Comparison of ENCODE assay signal across 8 mouse cellular contexts in genomic region chr7:19226817-19227797, GRCm38 (mm10). TPM values are rescaled to one million over a fixed set of nuclear protein-coding genes. Genes with fewer than 3 reads are reported as not detected.
DNase-seq lines count a peak whose midpoint lies in the region; ATAC-seq and TF ChIP-seq lines count a peak whose summit lies in the region.

No protein-coding gene starts in this region.

- intact Hi-C loops in gastrocnemius, postnatal 14 days (cut with DNase I; ENCODE audit: low total_unique reads), result no loop called here

- H3K4me1 ChIP-seq in CH12.LX (ENCODE audit: control insufficient read depth in 1 of 2, insufficient read depth in 2 of 2), result peaks cover 0 to 32% of the 10 kb centered on the region in 2 experiments; a peak in 2 of 4 replicates
- peaks cover 24% of the 10 kb centered on the region for H3K4me1 ChIP-seq in intestine, embryonic 16.5 days (ENCODE audit: control insufficient read depth, insufficient read depth, low read length)
- H3K4me1 ChIP-seq in limb, embryonic 15.5 days, result peaks cover 15% of the 10 kb centered on the region

- peaks cover 9 to 57% of the 10 kb centered on the region in 2 experiments for H3K36me3 ChIP-seq in CH12.LX (replicated peaks in 1 of 2; ENCODE audit: control insufficient read depth in 1 of 2, insufficient read depth in 1 of 2, low read length in 1 of 2)
- no peaks in the 10 kb centered on the region for H3K36me3 ChIP-seq in intestine, embryonic 16.5 days (ENCODE audit: control insufficient read depth, insufficient read depth, low read length)
- H3K36me3 ChIP-seq in limb, embryonic 15.5 days, result peaks cover 23% of the 10 kb centered on the region

- ATAC-seq in intestine, embryonic 16.5 days, result peak; percentile 22
- ATAC-seq in limb, embryonic 15.5 days (ENCODE audit: insufficient number of reproducible peaks, low FRiP score, low TSS enrichment, low read depth), result no peak
- ATAC-seq in monocyte, adult 5-6 weeks (replicated peaks; ENCODE audit: insufficient number of reproducible peaks, low FRiP score, low TSS enrichment, poor library complexity, severe bottlenecking), result peak; percentile 6
- no peak for ATAC-seq in activated CD4-positive, CD25-positive, alpha-beta regulatory T cell, adult 4 months

- no peaks in the 10 kb centered on the region for H3K9me3 ChIP-seq in CH12.LX (replicated peaks; ENCODE audit: low read length)
- H3K9me3 ChIP-seq in intestine, embryonic 16.5 days (ENCODE audit: control insufficient read depth, low read length), result no peaks in the 10 kb centered on the region
- no peaks in the 10 kb centered on the region for H3K9me3 ChIP-seq in limb, embryonic 15.5 days

- H3K27ac ChIP-seq in CH12.LX (ENCODE audit: insufficient read depth, low read depth), result peak overlapping the region; percentile 91
- H3K27ac ChIP-seq in intestine, embryonic 16.5 days (ENCODE audit: low read length), result peak overlapping the region; percentile 90
- H3K27ac ChIP-seq in limb, embryonic 15.5 days, result peak overlapping the region; percentile 93

- dilution Hi-C loops in CH12.LX (cut with MboI; ENCODE audit: extremely low pct_ligation_motif_present, extremely low pct_unique_long_range_greater_than_20kb, low sequenced_read_pairs), result no loop called here

- no peak; the same call in 1 of the 2 replicates for TF ChIP-seq EP300 in CH12.LX (IDR thresholded peaks at IDR 0.05; ENCODE audit: low read length)

- H3K4me3 ChIP-seq in CH12.LX (replicated peaks in 1 of 3; ENCODE audit: low read depth in 2 of 3, low read length in 2 of 3, poor library complexity in 1 of 3), result peak overlapping the region; percentile 75 to 99 (median 92)
- H3K4me3 ChIP-seq in intestine, embryonic 16.5 days (ENCODE audit: low read length), result peak overlapping the region; percentile 71
- peak overlapping the region; percentile 70 for H3K4me3 ChIP-seq in limb, embryonic 15.5 days

- H3K4me2 ChIP-seq in CH12.LX (ENCODE audit: insufficient read depth, low read depth, poor library complexity, severe bottlenecking), result peak overlapping the region; percentile 70
- H3K4me2 ChIP-seq in intestine, embryonic 16.5 days (ENCODE audit: low read depth, low read length), result peak overlapping the region; percentile 64
- H3K4me2 ChIP-seq in limb, embryonic 15.5 days, result peak overlapping the region; percentile 64

- peaks cover 14% of the 10 kb centered on the region for H3K79me2 ChIP-seq in CH12.LX (replicated peaks; ENCODE audit: control insufficient read depth, extremely low read depth, insufficient read depth, poor library complexity, severe bottlenecking)

- no peak for TF ChIP-seq POLR2A in CH12.LX (IDR thresholded peaks at IDR 0.05; ENCODE audit: low read depth, low read length)

- DNase-seq in 3134 (ENCODE audit: extremely low read depth, insufficient read length, low spot score) (peak; percentile 32), CH12.LX (ENCODE audit: extremely low read depth) (peak; percentile 73)
- peak; percentile 32 to 59 for DNase-seq in cerebellum, postnatal 14 days
- DNase-seq in gastrocnemius, postnatal 14 days, result peak; percentile 32

- no peaks in the 10 kb centered on the region for H3K27me3 ChIP-seq in CH12.LX (replicated peaks)
- no peaks in the 10 kb centered on the region for H3K27me3 ChIP-seq in intestine, embryonic 16.5 days (replicated peaks; ENCODE audit: control insufficient read depth, insufficient read depth, low read length)
- H3K27me3 ChIP-seq in limb, embryonic 15.5 days, result no peaks in the 10 kb centered on the region

- no peak for TF ChIP-seq RAD21 in CH12.LX (IDR thresholded peaks at IDR 0.05; ENCODE audit: low read depth, low read length)

- TF ChIP-seq CTCF in CH12.LX (conservative IDR thresholded peaks at IDR 0.05 in 1 of 2, IDR thresholded peaks at IDR 0.05 in 1 of 2; ENCODE audit: low read depth in 2 of 2, low read length in 2 of 2), result no peak

- WGBS in intestine, embryonic 16.5 days, result 13% methylated on average over 20 of the region's 20 CpGs
- 18% methylated on average over 20 of the region's 20 CpGs for WGBS in limb, embryonic 15.5 days

- peak overlapping the region; percentile 80 for H3K9ac ChIP-seq in CH12.LX (ENCODE audit: insufficient read depth, low read depth)
- peak overlapping the region; percentile 72 for H3K9ac ChIP-seq in intestine, embryonic 16.5 days (ENCODE audit: low read depth, low read length)
- H3K9ac ChIP-seq in limb, embryonic 15.5 days, result peak overlapping the region; percentile 63

- in situ Hi-C loops in CH12.LX (cut with MboI; ENCODE audit: low pct_ligation_motif_present, low pct_unique_long_range_greater_than_20kb, low sequenced_read_pairs), result no loop called here

TF ChIP-seq in CH12.LX, 34 proteins besides CTCF, POLR2A, EP300 and RAD21:
- TF ChIP-seq MYC (IDR thresholded peaks at IDR 0.05; ENCODE audit: low read depth, low read length) (peak; percentile 51; the same call in 1 of the 2 replicates), KAT2A (IDR thresholded peaks at IDR 0.05; ENCODE audit: insufficient replicate concordance, low read length) (no peak), ELF1 (IDR thresholded peaks at IDR 0.05; ENCODE audit: low read depth, low read length) (peak; percentile 41)

RNA-seq across cellular contexts. Expression of gene Opa3, which starts 1.0 kb away (rescaled TPM):
- total RNA-seq in CH12.LX (2012; rRNA removed) (11.9 and 15.7 TPM in 2 replicates), CH12.LX (2014; rRNA removed) (8.6 and 9.4 TPM in 2 replicates)
- polyA plus RNA-seq in CH12.LX (2012; ENCODE audit: insufficient read length, low read depth), result 20.0 and 21.2 TPM in 2 replicates
- total RNA-seq in gastrocnemius, postnatal 14 days (2021), result 10 to 100 TPM; 35.1 to 43.0 TPM
- 40.6 and 40.9 TPM in 2 replicates for polyA plus RNA-seq in intestine, embryonic 16.5 days (2015; fragmentation: Nextera tagmentation; extraction: Ambion mirVana)
- polyA plus RNA-seq in limb, embryonic 15.5 days (2015; fragmentation: Nextera tagmentation; extraction: Ambion mirVana), result 28.4 and 31.5 TPM in 2 replicates
- total RNA-seq in monocyte, adult 5-6 weeks (2017), result 11.5 to 32.0 TPM (median 14.7 TPM) in 3 replicates
- polyA plus RNA-seq in activated CD4-positive, CD25-positive, alpha-beta regulatory T cell, adult 4 months (2017; shearing (Covaris generic)), result 10 to 100 TPM; 16.6 to 16.9 TPM

RNA-seq across cellular contexts. Expression of gene Gpr4, which starts 14.8 kb away (rescaled TPM):
- 0.04 and 0.08 TPM in 2 replicates for total RNA-seq in CH12.LX (2012; rRNA removed)
- total RNA-seq in CH12.LX (2014; rRNA removed), result not detected in 2 replicates
- 0.14 and 0.31 TPM in 2 replicates for polyA plus RNA-seq in CH12.LX (2012; ENCODE audit: insufficient read length, low read depth)
- 1 to 10 TPM; 2.9 to 4.3 TPM for total RNA-seq in gastrocnemius, postnatal 14 days (2021)
- 1.6 and 2.1 TPM in 2 replicates for polyA plus RNA-seq in intestine, embryonic 16.5 days (2015; fragmentation: Nextera tagmentation; extraction: Ambion mirVana)
- 2.4 and 3.0 TPM in 2 replicates for polyA plus RNA-seq in limb, embryonic 15.5 days (2015; fragmentation: Nextera tagmentation; extraction: Ambion mirVana)
- 0.19 to 0.32 TPM in 2 of 3 replicates, not detected in the other for total RNA-seq in monocyte, adult 5-6 weeks (2017)
- polyA plus RNA-seq in activated CD4-positive, CD25-positive, alpha-beta regulatory T cell, adult 4 months (2017; shearing (Covaris generic)), result under 1 TPM in 1 of 2 experiments, not detected in 1; 0.30 TPM

RNA-seq across cellular contexts. Expression of gene Vasp, which starts 44.5 kb away (rescaled TPM):
- total RNA-seq in CH12.LX (2012; rRNA removed) (109 and 114 TPM in 2 replicates), CH12.LX (2014; rRNA removed) (122 and 125 TPM in 2 replicates)
- 191 and 240 TPM in 2 replicates for polyA plus RNA-seq in CH12.LX (2012; ENCODE audit: insufficient read length, low read depth)
- total RNA-seq in gastrocnemius, postnatal 14 days (2021), result 10 to 100 TPM; 31.0 to 35.1 TPM
- polyA plus RNA-seq in intestine, embryonic 16.5 days (2015; fragmentation: Nextera tagmentation; extraction: Ambion mirVana), result 106 and 120 TPM in 2 replicates
- 73.8 and 84.0 TPM in 2 replicates for polyA plus RNA-seq in limb, embryonic 15.5 days (2015; fragmentation: Nextera tagmentation; extraction: Ambion mirVana)
- total RNA-seq in monocyte, adult 5-6 weeks (2017), result 230 to 263 TPM (median 254 TPM) in 3 replicates
- polyA plus RNA-seq in activated CD4-positive, CD25-positive, alpha-beta regulatory T cell, adult 4 months (2017; shearing (Covaris generic)), result 100 to 1,000 TPM in 1 of 2 experiments, 10 to 100 TPM in 1; 96.0 to 113 TPM

RNA-seq across cellular contexts. Expression of gene Eml2, which starts 50.9 kb away (rescaled TPM):
- 32.4 and 52.4 TPM in 2 replicates for total RNA-seq in CH12.LX (2012; rRNA removed)
- total RNA-seq in CH12.LX (2014; rRNA removed), result 12.3 and 15.6 TPM in 2 replicates
- 29.1 and 30.8 TPM in 2 replicates for polyA plus RNA-seq in CH12.LX (2012; ENCODE audit: insufficient read length, low read depth)
- total RNA-seq in gastrocnemius, postnatal 14 days (2021), result 10 to 100 TPM; 12.1 to 14.2 TPM
- polyA plus RNA-seq in intestine, embryonic 16.5 days (2015; fragmentation: Nextera tagmentation; extraction: Ambion mirVana), result 7.1 and 8.4 TPM in 2 replicates
- 8.7 and 12.8 TPM in 2 replicates for polyA plus RNA-seq in limb, embryonic 15.5 days (2015; fragmentation: Nextera tagmentation; extraction: Ambion mirVana)
- total RNA-seq in monocyte, adult 5-6 weeks (2017), result 9.4 to 12.2 TPM (median 9.9 TPM) in 3 replicates
- polyA plus RNA-seq in activated CD4-positive, CD25-positive, alpha-beta regulatory T cell, adult 4 months (2017; shearing (Covaris generic)), result 10 to 100 TPM in 1 of 2 experiments, 1 to 10 TPM in 1; 5.2 to 16.9 TPM

RNA-seq across cellular contexts. Expression of gene Ppm1n, which starts 52.8 kb away (rescaled TPM):
- total RNA-seq in CH12.LX (2012; rRNA removed) (not detected in 2 replicates), CH12.LX (2014; rRNA removed) (not detected in 2 replicates)
- not detected in 2 replicates for polyA plus RNA-seq in CH12.LX (2012; ENCODE audit: insufficient read length, low read depth)
- not detected for total RNA-seq in gastrocnemius, postnatal 14 days (2021)
- 0.29 and 0.32 TPM in 2 replicates for polyA plus RNA-seq in intestine, embryonic 16.5 days (2015; fragmentation: Nextera tagmentation; extraction: Ambion mirVana)
- polyA plus RNA-seq in limb, embryonic 15.5 days (2015; fragmentation: Nextera tagmentation; extraction: Ambion mirVana), result 0.16 and 0.19 TPM in 2 replicates
- total RNA-seq in monocyte, adult 5-6 weeks (2017), result 1.9 TPM in 1 of 3 replicates, not detected in the others
- polyA plus RNA-seq in activated CD4-positive, CD25-positive, alpha-beta regulatory T cell, adult 4 months (2017; shearing (Covaris generic)), result 1 to 10 TPM; 1.1 to 1.2 TPM

Comparison
In these comparisons a context has a peak if more than half of its experiments do, and no peak if none do; other contexts are left out.
1. ATAC-seq: peak in intestine, embryonic 16.5 days (single experiment) and monocyte, adult 5-6 weeks (single experiment); none in limb, embryonic 15.5 days (single experiment) and activated CD4-positive, CD25-positive, alpha-beta regulatory T cell, adult 4 months (single experiment).
2. Peak in every context shown above with its lines, with median percentiles within 50 percentile points of each other: DNase-seq, H3K27ac ChIP-seq, H3K4me2 ChIP-seq, H3K4me3 ChIP-seq and H3K9ac ChIP-seq.